Mouse (Mus musculus): ENCODE results near the gene Rnh1. TPM values are rescaled to one million over a fixed set of nuclear protein-coding genes. Genes with fewer than 3 reads are reported as not detected.

Rnh1 gene
- total RNA-seq (2014; rRNA removed) (39.1 and 47.1 TPM in 2 replicates), polyA plus RNA-seq (2015; fragmentation: Nextera tagmentation; extraction: Ambion mirVana) (44.2 and 46.8 TPM in 2 replicates)

DNA sequence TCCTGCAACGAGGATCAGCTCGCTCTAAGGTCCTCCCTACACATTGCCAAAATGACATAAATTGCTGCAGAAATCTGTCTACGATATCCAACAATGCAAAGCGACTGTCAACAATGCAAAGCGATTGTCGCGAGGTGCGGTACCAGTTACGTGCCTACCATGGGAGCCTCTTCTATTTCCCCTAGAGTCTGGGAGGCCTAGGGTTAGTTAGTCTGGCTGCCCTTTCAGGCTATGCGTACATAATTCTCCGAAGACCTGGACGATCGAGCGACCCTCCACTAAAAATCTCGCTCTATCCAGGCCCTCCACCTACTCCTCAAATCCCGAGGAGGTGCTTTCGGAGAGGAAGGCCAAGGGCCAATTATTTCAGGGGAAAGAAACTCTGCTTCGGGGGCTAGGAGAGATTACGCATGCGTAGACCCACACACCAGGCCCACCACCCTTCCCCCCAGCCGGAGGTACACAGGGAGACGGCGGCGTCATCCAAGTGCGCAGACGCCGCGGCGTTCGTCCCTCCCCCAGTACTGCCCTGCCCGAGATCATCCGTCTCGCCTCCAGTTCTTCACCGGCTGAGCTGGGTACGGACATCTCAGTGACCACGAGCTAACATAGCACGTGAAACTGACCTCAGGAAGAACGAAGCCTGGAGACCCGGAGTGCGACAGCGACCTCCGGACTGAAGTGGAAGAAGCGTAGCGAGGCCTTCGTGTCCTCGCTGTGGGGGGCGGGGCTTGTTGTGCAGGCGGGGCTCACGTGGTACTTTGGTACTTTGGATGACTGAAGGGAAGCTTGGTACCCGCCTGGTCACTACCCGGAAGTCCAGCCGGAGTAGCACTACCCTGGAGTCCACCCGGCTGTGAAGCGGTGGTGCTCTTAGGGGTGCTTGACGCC, at the start of gene Rnh1:
TSS of gene Rnh1 (minus strand) at position 742 of the 891 bp plus-strand sequence.
- peak; percentile 98 for ATAC-seq (ENCODE audit: low FRiP score)
- peak; percentile 97 for DNase-seq (ENCODE audit: low spot score)
- 2% methylated on average over 55 of the region's 55 CpGs for WGBS
- TF ChIP-seq CTCF (IDR thresholded peaks at IDR 0.05), result peak; percentile 17
- Histone ChIP-seq H3K27ac (ENCODE audit: low read depth, low read length) (peak within 1 kb of the TSS; percentile 89), H3K9me3 (ENCODE audit: low read length) (no peaks in the 10 kb centered on the region), H3K36me3 (ENCODE audit: insufficient read depth, low read length) (no peaks in the 10 kb centered on the region), H3K4me3 (ENCODE audit: low read depth, low read length) (peak within 1 kb of the TSS; percentile 51), H3K27me3 (ENCODE audit: insufficient read depth, low read length) (no peaks in the 10 kb centered on the region), H3K9ac (replicated peaks; ENCODE audit: low read length, poor library complexity, severe bottlenecking) (peak within 1 kb of the TSS; percentile 65), H3K4me1 (ENCODE audit: insufficient read depth, low read length) (peaks cover 6% of the 10 kb centered on the region; the same call in 1 of the 2 replicates), H3K4me2 (ENCODE audit: low read depth, low read length, poor library complexity, severe bottlenecking) (peak within 1 kb of the TSS; percentile 63)

DNA sequence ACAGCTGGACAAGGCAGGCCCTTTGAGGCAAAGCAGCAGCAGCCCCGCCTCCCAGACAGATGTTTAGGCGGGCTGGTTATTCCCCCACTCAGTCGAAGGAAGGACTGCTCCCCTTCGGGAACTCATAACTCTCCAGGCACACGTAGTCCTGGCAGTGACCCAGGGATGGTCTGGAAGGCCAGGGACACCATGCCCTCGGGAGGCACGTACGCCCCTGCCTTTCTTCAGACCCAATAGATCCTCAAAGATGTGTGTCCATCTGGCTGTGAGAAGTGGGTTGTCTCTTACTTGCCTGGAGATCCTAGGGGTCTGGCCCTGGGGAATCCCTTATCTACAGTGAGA, 49.4 kb upstream of the Rnh1 start:
- Histone ChIP-seq H3K4me2 (ENCODE audit: low read depth, low read length, poor library complexity, severe bottlenecking) (peak overlapping the region; percentile 72), H3K27me3 (ENCODE audit: insufficient read depth, low read length) (no peaks in the 10 kb centered on the region), H3K36me3 (ENCODE audit: insufficient read depth, low read length) (0 out of 2 replicates have a peak, but pooled peaks cover 4% of the 10 kb centered on the region), H3K4me1 (ENCODE audit: insufficient read depth, low read length) (peaks cover 8% of the 10 kb centered on the region), H3K9me3 (ENCODE audit: low read length) (no peaks in the 10 kb centered on the region), H3K4me3 (ENCODE audit: low read depth, low read length) (peak overlapping the region; percentile 43), H3K9ac (replicated peaks; ENCODE audit: low read length, poor library complexity, severe bottlenecking) (peak overlapping the region; percentile 62), H3K27ac (ENCODE audit: low read depth, low read length) (0 out of 2 replicates have a peak overlapping the region, but pooled peaks have one; percentile 38)
- WGBS, result 7% methylated on average over 8 of the region's 8 CpGs
- TF ChIP-seq CTCF (IDR thresholded peaks at IDR 0.05), result no peak
- no peak for DNase-seq (ENCODE audit: low spot score)
- no peak for ATAC-seq (ENCODE audit: low FRiP score)

DNA sequence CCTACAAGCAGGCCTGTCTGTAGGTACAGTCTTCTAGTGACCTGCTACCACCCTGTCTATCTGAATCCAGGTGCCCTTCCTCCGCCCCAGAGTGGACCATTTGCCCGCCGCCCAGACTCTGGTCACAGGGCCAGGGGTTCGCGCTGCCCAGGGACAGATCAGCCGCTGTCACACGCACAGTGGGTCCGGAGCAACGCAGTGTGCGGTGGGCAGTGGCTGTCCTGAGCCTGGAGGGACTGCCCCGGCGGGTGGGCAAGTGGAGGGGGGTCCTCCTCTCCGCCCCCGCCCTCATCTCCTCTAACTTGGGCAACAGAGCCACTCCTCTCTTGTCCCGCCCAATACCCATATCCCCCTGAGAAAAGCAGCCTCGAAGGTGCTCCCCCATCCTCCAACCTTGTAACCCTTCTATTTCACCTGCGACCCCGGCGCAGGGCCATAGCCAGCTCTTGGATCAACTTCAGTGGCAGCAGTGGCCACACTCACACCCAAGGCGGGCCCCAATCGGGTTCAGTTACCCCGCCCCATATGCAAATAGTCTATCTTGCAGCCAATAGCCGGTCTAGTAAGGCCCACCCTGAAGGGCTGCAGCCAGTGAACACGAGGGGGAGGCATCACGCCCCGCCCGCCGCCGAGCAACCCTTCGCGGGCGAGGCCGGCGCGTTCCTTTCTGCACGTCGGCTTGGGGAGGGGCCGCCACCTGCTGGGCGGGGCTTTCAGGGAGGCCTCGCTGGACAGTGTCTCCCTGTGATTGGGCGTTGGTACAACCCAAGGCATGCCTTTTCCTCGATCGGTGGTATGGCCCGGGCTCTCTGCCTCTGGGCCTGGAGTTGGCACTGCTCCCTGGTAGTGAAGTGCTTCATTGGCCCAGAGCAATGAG, 48.8 kb upstream of the Rnh1 start:
- peak overlapping the region; percentile 62 for H3K9ac ChIP-seq (replicated peaks; ENCODE audit: low read length, poor library complexity, severe bottlenecking)
- H3K27me3 ChIP-seq (ENCODE audit: insufficient read depth, low read length), result no peaks in the 10 kb centered on the region
- H3K4me1 ChIP-seq (ENCODE audit: insufficient read depth, low read length), result peaks cover 10% of the 10 kb centered on the region
- peak overlapping the region; percentile 43 for H3K4me3 ChIP-seq (ENCODE audit: low read depth, low read length)
- peak overlapping the region; percentile 72 for H3K4me2 ChIP-seq (ENCODE audit: low read depth, low read length, poor library complexity, severe bottlenecking)
- H3K27ac ChIP-seq (ENCODE audit: low read depth, low read length), result 0 out of 2 replicates have a peak overlapping the region, but pooled peaks have one; percentile 38
- WGBS, result 3% methylated on average over 43 of the region's 44 CpGs
- ATAC-seq (ENCODE audit: low FRiP score), result peak; percentile 92
- peak; percentile 97 for DNase-seq (ENCODE audit: low spot score)
- H3K36me3 ChIP-seq (ENCODE audit: insufficient read depth, low read length), result 0 out of 2 replicates have a peak, but pooled peaks cover 4% of the 10 kb centered on the region
- H3K9me3 ChIP-seq (ENCODE audit: low read length), result no peaks in the 10 kb centered on the region
- peak; percentile 60 for TF ChIP-seq CTCF (IDR thresholded peaks at IDR 0.05)

DNA sequence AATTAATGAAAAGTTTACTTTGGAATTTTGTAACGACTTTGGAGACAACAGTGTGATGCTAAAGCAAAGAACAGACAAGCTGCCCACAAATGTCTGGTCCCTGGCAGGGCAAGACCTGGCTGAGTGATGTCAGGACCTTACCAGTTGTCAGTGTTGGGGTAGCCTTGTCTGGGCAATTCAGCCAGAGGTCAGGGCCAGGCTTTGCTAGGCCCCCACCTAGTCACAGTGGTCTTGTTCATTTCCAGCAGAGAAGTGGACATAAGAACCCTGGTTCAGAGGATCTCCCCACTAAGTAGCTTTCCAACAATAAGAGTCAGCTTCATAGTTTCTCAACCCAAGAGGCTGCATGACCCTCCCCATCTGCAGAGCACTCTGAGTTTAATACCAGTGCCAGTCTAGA, 47.7 kb upstream of the Rnh1 start:
- Histone ChIP-seq H3K4me1 (ENCODE audit: insufficient read depth, low read length) (peaks cover 14% of the 10 kb centered on the region), H3K27ac (ENCODE audit: low read depth, low read length) (no peak overlapping the region), H3K36me3 (ENCODE audit: insufficient read depth, low read length) (0 out of 2 replicates have a peak, but pooled peaks cover 4% of the 10 kb centered on the region), H3K9me3 (ENCODE audit: low read length) (no peaks in the 10 kb centered on the region), H3K4me2 (ENCODE audit: low read depth, low read length, poor library complexity, severe bottlenecking) (no peak overlapping the region), H3K9ac (replicated peaks; ENCODE audit: low read length, poor library complexity, severe bottlenecking) (no peak overlapping the region), H3K27me3 (ENCODE audit: insufficient read depth, low read length) (no peaks in the 10 kb centered on the region), H3K4me3 (ENCODE audit: low read depth, low read length) (no peak overlapping the region)
- DNase-seq (ENCODE audit: low spot score), result no peak
- no peak for ATAC-seq (ENCODE audit: low FRiP score)
- no peak for TF ChIP-seq CTCF (IDR thresholded peaks at IDR 0.05)
- 76% methylated on average over 1 of the region's 1 CpGs for WGBS

DNA sequence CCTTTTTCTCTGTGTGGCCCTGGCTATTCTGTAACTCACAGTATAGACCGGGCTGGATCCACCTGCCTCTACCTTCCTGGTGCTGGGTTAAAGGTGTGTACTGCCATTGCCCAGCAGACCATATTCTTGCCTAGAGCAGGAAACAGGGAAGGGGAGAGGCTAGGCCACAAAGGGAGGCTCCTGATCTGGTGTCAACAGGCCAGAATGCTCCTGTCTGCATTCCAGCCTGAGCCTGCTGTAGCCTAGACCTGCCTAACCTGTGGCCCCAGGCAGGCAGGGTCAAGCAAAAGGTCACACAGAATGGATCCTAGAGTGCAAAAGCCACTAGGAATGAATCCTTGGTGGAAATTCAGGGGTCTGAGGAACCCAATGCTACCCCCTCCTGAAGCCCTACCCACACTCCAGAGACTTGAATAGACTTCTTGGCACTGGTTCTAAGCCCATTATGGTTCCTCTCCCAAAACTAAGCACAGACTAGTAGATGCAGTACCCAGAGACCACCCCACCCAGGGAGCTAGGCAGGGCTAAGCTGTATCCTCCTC, 47.0 kb upstream of the Rnh1 start:
- Histone ChIP-seq H3K9ac (replicated peaks; ENCODE audit: low read length, poor library complexity, severe bottlenecking) (no peak overlapping the region), H3K4me1 (ENCODE audit: insufficient read depth, low read length) (peaks cover 18% of the 10 kb centered on the region), H3K27ac (ENCODE audit: low read depth, low read length) (no peak overlapping the region), H3K4me2 (ENCODE audit: low read depth, low read length, poor library complexity, severe bottlenecking) (no peak overlapping the region), H3K9me3 (ENCODE audit: low read length) (no peaks in the 10 kb centered on the region), H3K4me3 (ENCODE audit: low read depth, low read length) (no peak overlapping the region), H3K36me3 (ENCODE audit: insufficient read depth, low read length) (0 out of 2 replicates have a peak, but pooled peaks cover 4% of the 10 kb centered on the region), H3K27me3 (ENCODE audit: insufficient read depth, low read length) (no peaks in the 10 kb centered on the region)
- DNase-seq (ENCODE audit: low spot score) (no peak), ATAC-seq (ENCODE audit: low FRiP score) (no peak)
- WGBS, result 100% methylated on average over 1 of the region's 1 CpGs
- TF ChIP-seq CTCF (IDR thresholded peaks at IDR 0.05), result no peak
